In genomic region chr5:137630602-137631001, GRCm38 (mm10) we compare ENCODE assay signal across 8 mouse cellular contexts. TPM values are rescaled to one million over a fixed set of nuclear protein-coding genes. Genes with fewer than 3 reads are reported as not detected.
DNase-seq lines count a peak whose midpoint lies in the region; ATAC-seq and TF ChIP-seq lines count a peak whose summit lies in the region.

No protein-coding gene starts in this region.

- no peaks in the 10 kb centered on the region for H3K27me3 ChIP-seq in heart, adult 2 months (ENCODE audit: control insufficient read depth, insufficient read depth, low read length)
- H3K27me3 ChIP-seq in kidney, adult 2 months (replicated peaks; ENCODE audit: control insufficient read depth, insufficient read depth, low read length) = no peaks in the 10 kb centered on the region
- no peaks in the 10 kb centered on the region for H3K27me3 ChIP-seq in lung, postnatal 0 days (replicated peaks; ENCODE audit: insufficient read depth, low read length)

- TF ChIP-seq EP300 in heart, adult 2 months (IDR thresholded peaks at IDR 0.05; ENCODE audit: insufficient read depth, low read depth, low read length) = no peak
- 0 out of 2 replicates have a peak, but pooled peaks have one; percentile 43 for TF ChIP-seq EP300 in lung, postnatal 0 days (IDR thresholded peaks at IDR 0.05)

- 0 out of 2 replicates have a peak, but pooled peaks have one; percentile 14 for TF ChIP-seq POLR2A in heart, adult 2 months (IDR thresholded peaks at IDR 0.05; ENCODE audit: insufficient read depth, low read depth, low read length)
- no peak for TF ChIP-seq POLR2A in kidney, adult 2 months (IDR thresholded peaks at IDR 0.05; ENCODE audit: low read depth, low read length)

- H3K9me3 ChIP-seq in lung, postnatal 0 days (ENCODE audit: low read length) = no peaks in the 10 kb centered on the region

- no peaks in the 10 kb centered on the region for H3K36me3 ChIP-seq in heart, adult 2 months (ENCODE audit: control insufficient read depth, insufficient read depth, low read length)
- no peaks in the 10 kb centered on the region for H3K36me3 ChIP-seq in kidney, adult 2 months (ENCODE audit: control insufficient read depth, insufficient read depth, low read length)
- peaks cover 5% of the 10 kb centered on the region; the same call in 1 of the 2 replicates for H3K36me3 ChIP-seq in lung, postnatal 0 days (ENCODE audit: insufficient read depth, low read length)

- DNase-seq in 416B (ENCODE audit: low read depth) (peak; percentile 40), ES-CJ7 (ENCODE audit: low read depth, low spot score) (peak; percentile 53), MN1 (ENCODE audit: low spot score) (no peak)
- peak; percentile 65 to 74 for DNase-seq in heart, adult 2 months
- DNase-seq in kidney, adult 2 months = peak; percentile 83
- DNase-seq in lung, postnatal 0 days (ENCODE audit: low spot score) = peak; percentile 91
- no peak for DNase-seq in cerebellum, adult 11 months
- no peak for DNase-seq in cerebellum, adult 18-20 months

- intact Hi-C loops in heart, adult 2 months (cut with DNase I) = no loop called here

- peak overlapping the region; percentile 67 for H3K4me3 ChIP-seq in heart, adult 2 months
- H3K4me3 ChIP-seq in kidney, adult 2 months (ENCODE audit: insufficient read depth, low read depth, low read length) = peak overlapping the region; percentile 86
- peak overlapping the region; percentile 89; the same call in 1 of the 2 replicates for H3K4me3 ChIP-seq in lung, postnatal 0 days (ENCODE audit: low read depth, low read length)

- 18% methylated on average over 3 of the region's 3 CpGs for whole genome bisulfite sequencing in heart, adult 2 months
- 16% methylated on average over 3 of the region's 3 CpGs for WGBS in kidney, adult 2 months
- 6% methylated on average over 3 of the region's 3 CpGs for WGBS in lung, postnatal 0 days

- peak overlapping the region; percentile 94 for H3K27ac ChIP-seq in heart, adult 2 months
- H3K27ac ChIP-seq in kidney, adult 2 months (ENCODE audit: insufficient read depth, low read depth, low read length) = peak overlapping the region; percentile 93
- H3K27ac ChIP-seq in lung, postnatal 0 days (ENCODE audit: low read length) = peak overlapping the region; percentile 98

- ATAC-seq in lung, postnatal 0 days = peak; percentile 19

- peak overlapping the region; percentile 62 for H3K9ac ChIP-seq in heart, adult 2 months (ENCODE audit: low read depth, low read length)
- H3K9ac ChIP-seq in lung, postnatal 0 days (replicated peaks; ENCODE audit: low read depth) = peak overlapping the region; percentile 73

- no peak for TF ChIP-seq CTCF in heart, adult 2 months (IDR thresholded peaks at IDR 0.05)
- no peak for TF ChIP-seq CTCF in kidney, adult 2 months (conservative IDR thresholded peaks at IDR 0.05; ENCODE audit: insufficient read depth, insufficient read length, low read depth, low read length)
- TF ChIP-seq CTCF in lung, postnatal 0 days (IDR thresholded peaks at IDR 0.05) = no peak

- no peaks in the 10 kb centered on the region; the same call in none of the 2 replicates for H3K79me2 ChIP-seq in heart, adult 2 months (replicated peaks; ENCODE audit: control insufficient read depth, insufficient read depth, low read length)

- peak overlapping the region; percentile 70 for H3K4me2 ChIP-seq in lung, postnatal 0 days (replicated peaks; ENCODE audit: low read depth, low read length)

- H3K4me1 ChIP-seq in heart, adult 2 months (ENCODE audit: control insufficient read depth, insufficient read depth, low read length) = peaks cover 12% of the 10 kb centered on the region
- H3K4me1 ChIP-seq in kidney, adult 2 months (ENCODE audit: control insufficient read depth, insufficient read depth, low read length) = peaks cover 18% of the 10 kb centered on the region
- peaks cover 36% of the 10 kb centered on the region for H3K4me1 ChIP-seq in lung, postnatal 0 days (ENCODE audit: insufficient read depth, low read depth, low read length)

RNA-seq across cellular contexts. Expression of gene Gm20605, which starts 1.6 kb away (rescaled TPM):
- total RNA-seq in heart, adult 2 months (2021) = 1 to 10 TPM; 2.8 to 4.3 TPM
- 7.3 and 9.5 TPM in 2 replicates for polyA plus RNA-seq in heart, adult 2 months (2012; rRNA removed)
- 12.2 and 19.8 TPM in 2 replicates for polyA plus RNA-seq in kidney, adult 2 months (2012; rRNA removed)
- 11.6 and 12.3 TPM in 2 replicates for polyA plus RNA-seq in lung, postnatal 0 days (2015; fragmentation: Nextera tagmentation; extraction: Ambion mirVana)

RNA-seq across cellular contexts. Expression of gene Lrch4, which starts 1.7 kb away (rescaled TPM):
- 10 to 100 TPM; 17.1 to 20.0 TPM for total RNA-seq in heart, adult 2 months (2021)
- polyA plus RNA-seq in heart, adult 2 months (2012; rRNA removed) = 24.8 and 29.1 TPM in 2 replicates
- 39.4 and 45.5 TPM in 2 replicates for polyA plus RNA-seq in kidney, adult 2 months (2012; rRNA removed)
- 47.4 and 50.7 TPM in 2 replicates for polyA plus RNA-seq in lung, postnatal 0 days (2015; fragmentation: Nextera tagmentation; extraction: Ambion mirVana)

RNA-seq across cellular contexts. Expression of gene Fbxo24, which starts 1.8 kb away (rescaled TPM):
- under 1 TPM; 0.13 to 0.34 TPM for total RNA-seq in heart, adult 2 months (2021)
- polyA plus RNA-seq in heart, adult 2 months (2012; rRNA removed) = 0.29 and 0.35 TPM in 2 replicates
- polyA plus RNA-seq in kidney, adult 2 months (2012; rRNA removed) = 0.20 and 0.41 TPM in 2 replicates
- polyA plus RNA-seq in lung, postnatal 0 days (2015; fragmentation: Nextera tagmentation; extraction: Ambion mirVana) = 0.19 and 0.51 TPM in 2 replicates

RNA-seq across cellular contexts. Expression of gene Sap25, which starts 10.5 kb away (rescaled TPM):
- 1 to 10 TPM; 1.5 to 2.0 TPM for total RNA-seq in heart, adult 2 months (2021)
- 25.2 and 34.9 TPM in 2 replicates for polyA plus RNA-seq in heart, adult 2 months (2012; rRNA removed)
- polyA plus RNA-seq in kidney, adult 2 months (2012; rRNA removed) = 61.1 and 77.6 TPM in 2 replicates
- 12.3 and 13.2 TPM in 2 replicates for polyA plus RNA-seq in lung, postnatal 0 days (2015; fragmentation: Nextera tagmentation; extraction: Ambion mirVana)

RNA-seq across cellular contexts. Expression of gene Irs3, which starts 14.9 kb away (rescaled TPM):
- total RNA-seq in heart, adult 2 months (2021) = under 1 TPM; 0.34 to 0.73 TPM
- 0.91 and 2.2 TPM in 2 replicates for polyA plus RNA-seq in heart, adult 2 months (2012; rRNA removed)
- 4.2 and 4.4 TPM in 2 replicates for polyA plus RNA-seq in kidney, adult 2 months (2012; rRNA removed)
- polyA plus RNA-seq in lung, postnatal 0 days (2015; fragmentation: Nextera tagmentation; extraction: Ambion mirVana) = 0.80 and 0.96 TPM in 2 replicates

Comparison
In these comparisons a context has a peak if more than half of its experiments do, and no peak if none do; other contexts are left out.
1. DNase-seq: peak in 416B (single experiment), ES-CJ7 (single experiment), heart, adult 2 months (2 of 2), kidney, adult 2 months (single experiment) and lung, postnatal 0 days (single experiment); none in MN1 (single experiment), cerebellum, adult 11 months (single experiment) and cerebellum, adult 18-20 months (0 of 2).
2. Peak in every context shown above with its lines, with median percentiles within 50 percentile points of each other: H3K27ac ChIP-seq and H3K4me3 ChIP-seq.